In genomic region chr5:33377801-33378301, GRCm38 (mm10) we compare ENCODE assay signal across 8 mouse cellular contexts. TPM values are rescaled to one million over a fixed set of nuclear protein-coding genes. Genes with fewer than 3 reads are reported as not detected.
DNase-seq lines count a peak whose midpoint lies in the region; ATAC-seq lines count a peak whose summit lies in the region.

No protein-coding gene starts in this region.

- H3K36me3 ChIP-seq in forebrain, embryonic 16.5 days (ENCODE audit: control insufficient read depth, insufficient read depth), result peaks cover 9% of the 10 kb centered on the region
- peaks cover 3% of the 10 kb centered on the region; the same call in 1 of the 2 replicates for H3K36me3 ChIP-seq in limb, embryonic 11.5 days (ENCODE audit: control insufficient read depth, insufficient read depth, low read length)
- H3K36me3 ChIP-seq in midbrain, embryonic 13.5 days, result peaks cover 29% of the 10 kb centered on the region

- H3K4me3 ChIP-seq in forebrain, embryonic 16.5 days (replicated peaks; ENCODE audit: low read length), result peak overlapping the region; percentile 71
- H3K4me3 ChIP-seq in limb, embryonic 11.5 days (ENCODE audit: low read depth, low read length), result peak overlapping the region; percentile 59
- H3K4me3 ChIP-seq in midbrain, embryonic 13.5 days (replicated peaks), result peak overlapping the region; percentile 55

- H3K4me1 ChIP-seq in forebrain, embryonic 16.5 days (replicated peaks; ENCODE audit: control insufficient read depth, insufficient read depth, low read length), result peaks cover 14% of the 10 kb centered on the region
- H3K4me1 ChIP-seq in limb, embryonic 11.5 days (ENCODE audit: control insufficient read depth, insufficient read depth, low read length), result peaks cover 9% of the 10 kb centered on the region; the same call in 1 of the 2 replicates
- H3K4me1 ChIP-seq in midbrain, embryonic 13.5 days (replicated peaks), result peaks cover 12% of the 10 kb centered on the region

- H3K4me2 ChIP-seq in forebrain, embryonic 16.5 days (ENCODE audit: low read length), result peak overlapping the region; percentile 87
- peak overlapping the region; percentile 86 for H3K4me2 ChIP-seq in limb, embryonic 11.5 days (ENCODE audit: low read depth, severe bottlenecking)
- H3K4me2 ChIP-seq in midbrain, embryonic 13.5 days (replicated peaks), result peak overlapping the region; percentile 86

- under 1% methylated on average over 21 of the region's 21 CpGs for WGBS in forebrain, embryonic 16.5 days
- 3% methylated on average over 21 of the region's 21 CpGs for WGBS in limb, embryonic 11.5 days
- under 1% methylated on average over 21 of the region's 21 CpGs for WGBS in midbrain, embryonic 13.5 days

- peak overlapping the region; percentile 78 for H3K27ac ChIP-seq in forebrain, embryonic 16.5 days (ENCODE audit: low read length)
- peak overlapping the region; percentile 92 for H3K27ac ChIP-seq in limb, embryonic 11.5 days (replicated peaks; ENCODE audit: low read depth, low read length)
- peak overlapping the region; percentile 96 for H3K27ac ChIP-seq in midbrain, embryonic 13.5 days

- DNase-seq in cerebellum, adult 11 months, result peak; percentile 44
- DNase-seq in ovary, adult 18-20 months (ENCODE audit: low spot score), result peak; percentile 15
- DNase-seq in ovary, postnatal 36 days (ENCODE audit: low spot score), result no peak
- DNase-seq in limb, embryonic 11.5 days (ENCODE audit: low spot score), result no peak
- DNase-seq in thymus, postnatal 0 days (ENCODE audit: low spot score), result peak; percentile 72

- H3K9me3 ChIP-seq in forebrain, embryonic 16.5 days (ENCODE audit: control insufficient read depth, low read length), result no peaks in the 10 kb centered on the region
- H3K9me3 ChIP-seq in limb, embryonic 11.5 days (ENCODE audit: control insufficient read depth, low read length), result no peaks in the 10 kb centered on the region
- H3K9me3 ChIP-seq in midbrain, embryonic 13.5 days, result no peaks in the 10 kb centered on the region

- H3K27me3 ChIP-seq in forebrain, embryonic 16.5 days (replicated peaks; ENCODE audit: control insufficient read depth, insufficient read depth, low read length), result no peaks in the 10 kb centered on the region
- H3K27me3 ChIP-seq in limb, embryonic 11.5 days (ENCODE audit: control insufficient read depth, insufficient read depth, low read length), result no peaks in the 10 kb centered on the region
- no peaks in the 10 kb centered on the region for H3K27me3 ChIP-seq in midbrain, embryonic 13.5 days

- peak overlapping the region; percentile 69 for H3K9ac ChIP-seq in forebrain, embryonic 16.5 days (replicated peaks; ENCODE audit: low read depth, low read length)
- peak overlapping the region; percentile 82 for H3K9ac ChIP-seq in limb, embryonic 11.5 days (ENCODE audit: low read length)
- peak overlapping the region; percentile 79 for H3K9ac ChIP-seq in midbrain, embryonic 13.5 days (replicated peaks)

- ATAC-seq in cerebellum, adult (ENCODE audit: insufficient number of reproducible peaks, low FRiP score, low TSS enrichment), result no peak; the same call in 1 of the 2 replicates
- ATAC-seq in forebrain, embryonic 16.5 days, result peak; percentile 43
- ATAC-seq in limb, embryonic 11.5 days (ENCODE audit: insufficient number of reproducible peaks, low FRiP score, low TSS enrichment, low read depth), result peak; percentile 44; the same call in 1 of the 2 replicates
- peak; percentile 25 for ATAC-seq in midbrain, embryonic 13.5 days

RNA-seq across cellular contexts. Expression of gene Uvssa, which starts 0.5 kb away (rescaled TPM):
- polyA plus RNA-seq in forebrain, embryonic 16.5 days (2015; fragmentation: Nextera tagmentation; extraction: Ambion mirVana), result 8.7 and 9.0 TPM in 2 replicates
- polyA plus RNA-seq in limb, embryonic 11.5 days (2014; fragmentation: Nextera tagmentation; extraction: Ambion mirVana), result 8.1 and 8.6 TPM in 2 replicates
- polyA plus RNA-seq in midbrain, embryonic 13.5 days (2015; fragmentation: Nextera tagmentation; extraction: Ambion mirVana), result 9.4 and 9.9 TPM in 2 replicates
- polyA plus RNA-seq in thymus, postnatal 0 days (2015; fragmentation: Nextera tagmentation; extraction: Ambion mirVana), result 7.2 and 10.4 TPM in 2 replicates

RNA-seq across cellular contexts. Expression of gene Maea, which starts 42.5 kb away (rescaled TPM):
- 106 and 113 TPM in 2 replicates for polyA plus RNA-seq in forebrain, embryonic 16.5 days (2015; fragmentation: Nextera tagmentation; extraction: Ambion mirVana)
- polyA plus RNA-seq in limb, embryonic 11.5 days (2014; fragmentation: Nextera tagmentation; extraction: Ambion mirVana), result 145 and 152 TPM in 2 replicates
- 138 and 146 TPM in 2 replicates for polyA plus RNA-seq in midbrain, embryonic 13.5 days (2015; fragmentation: Nextera tagmentation; extraction: Ambion mirVana)
- 83.0 and 86.8 TPM in 2 replicates for polyA plus RNA-seq in thymus, postnatal 0 days (2015; fragmentation: Nextera tagmentation; extraction: Ambion mirVana)

RNA-seq across cellular contexts. Expression of gene Nkx1-1, which starts 55.9 kb away (rescaled TPM):
- not detected in 2 replicates for polyA plus RNA-seq in forebrain, embryonic 16.5 days (2015; fragmentation: Nextera tagmentation; extraction: Ambion mirVana)
- not detected in 2 replicates for polyA plus RNA-seq in limb, embryonic 11.5 days (2014; fragmentation: Nextera tagmentation; extraction: Ambion mirVana)
- polyA plus RNA-seq in midbrain, embryonic 13.5 days (2015; fragmentation: Nextera tagmentation; extraction: Ambion mirVana), result not detected in 2 replicates
- polyA plus RNA-seq in thymus, postnatal 0 days (2015; fragmentation: Nextera tagmentation; extraction: Ambion mirVana), result not detected in 2 replicates

Comparison
In these comparisons a context has a peak if more than half of its experiments do, and no peak if none do; other contexts are left out.
1. DNase-seq: peak in cerebellum, adult 11 months (single experiment), ovary, adult 18-20 months (single experiment) and thymus, postnatal 0 days (single experiment); none in ovary, postnatal 36 days (single experiment) and limb, embryonic 11.5 days (single experiment).
2. Peak in every context shown above with its lines, with median percentiles within 50 percentile points of each other: H3K27ac ChIP-seq, H3K4me2 ChIP-seq, H3K4me3 ChIP-seq and H3K9ac ChIP-seq.